21 mouse cellular contexts compared by ENCODE assay signal in the genomic region with DNA sequence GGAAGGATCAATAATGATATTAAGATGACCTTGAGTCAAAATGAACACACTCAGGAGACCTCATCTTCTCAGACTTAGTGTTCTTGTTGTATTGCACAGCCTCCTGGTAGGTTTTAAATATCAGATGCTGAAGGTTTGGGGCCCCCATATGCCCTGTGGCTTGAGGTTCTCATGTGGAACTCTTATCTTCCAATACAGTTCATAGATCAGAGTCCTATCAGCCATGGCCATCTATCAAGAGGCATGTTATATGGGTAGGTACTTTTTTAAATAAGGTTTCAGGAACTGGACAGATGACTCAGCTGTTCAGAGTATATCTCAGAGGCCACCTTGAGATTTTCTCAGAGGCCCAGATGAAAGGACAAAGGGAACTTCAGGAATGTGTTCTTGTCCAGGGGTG.
DNase-seq lines count a peak whose midpoint lies in the region; ATAC-seq and TF ChIP-seq lines count a peak whose summit lies in the region.
"Had no signal": no experiment of that assay in that cellular context is flagged by ENCODE, and none has a peak within 500 bp of the region (broad histone marks: within the 10 kb centered on the region; RNA-seq: fewer than 3 reads in every experiment).

No protein-coding gene starts in this region.

- H3K4me1 ChIP-seq in G1E (ENCODE audit: insufficient read depth, low read depth, low read length) = peaks cover 42% of the 10 kb centered on the region

- ATAC-seq in G1E (ENCODE audit: extremely low read depth, insufficient number of reproducible peaks, low FRiP score, poor library complexity, severe bottlenecking) = peak; percentile 93
- ATAC-seq: activated CD4-positive, CD25-positive, alpha-beta regulatory T cell, adult 4 months; CD4-positive, CD25-positive, alpha-beta regulatory T cell, adult 4 months; Patski had no signal

- no peaks in the 10 kb centered on the region for H3K36me3 ChIP-seq in G1E (replicated peaks)

- H3K4me3 ChIP-seq in G1E (ENCODE audit: low read depth, low read length) = no peak overlapping the region
- no peak overlapping the region for H3K4me3 ChIP-seq in layer of hippocampus, adult 2 months

- peak; percentile 72 for DNase-seq in 416B (ENCODE audit: low read depth)
- DNase-seq in G1E (ENCODE audit: low spot score) = peak; percentile 5
- no peak for DNase-seq in layer of hippocampus, adult 2 months (ENCODE audit: low spot score in 2 of 2)
- no peak for DNase-seq in Muller cell, postnatal 12 days (ENCODE audit: inconsistent ontology term)
- DNase-seq: adrenal gland, adult 2 months; adrenal gland, adult 8-10 months; adrenal gland, postnatal 10 days; adrenal gland, postnatal 14 days; adrenal gland, postnatal 25 days; adrenal gland, postnatal 36 days; B cell, adult 2 months; cerebellum, adult 11 months; cerebellum, adult 11-12 months; cerebellum, adult 18-20 months; cerebellum, adult 2 months; cerebellum, adult 8-10 months; cerebellum, adult 9-10 months had no signal

- H3K27ac ChIP-seq in layer of hippocampus, adult 2 months = no peak overlapping the region

- no peaks in the 10 kb centered on the region for H3K9me3 ChIP-seq in G1E (replicated peaks)

- H3K27me3 ChIP-seq in G1E (ENCODE audit: insufficient read depth, low read length) = no peaks in the 10 kb centered on the region
- H3K27me3 ChIP-seq: CH12.LX had no signal

- TF ChIP-seq CTCF in G1E (IDR thresholded peaks at IDR 0.05; ENCODE audit: low read depth, low read length) = no peak
- no peak for TF ChIP-seq CTCF in layer of hippocampus, adult 2 months (conservative IDR thresholded peaks at IDR 0.05)

Comparison
In these comparisons a context has a peak if more than half of its experiments do, and no peak if none do; other contexts are left out.
1. DNase-seq: peak in 416B (single experiment) and G1E (single experiment); none in layer of hippocampus, adult 2 months (0 of 2) and Muller cell, postnatal 12 days (single experiment).